Comparison of ENCODE assay signal across 9 mouse cellular contexts in the genomic region with DNA sequence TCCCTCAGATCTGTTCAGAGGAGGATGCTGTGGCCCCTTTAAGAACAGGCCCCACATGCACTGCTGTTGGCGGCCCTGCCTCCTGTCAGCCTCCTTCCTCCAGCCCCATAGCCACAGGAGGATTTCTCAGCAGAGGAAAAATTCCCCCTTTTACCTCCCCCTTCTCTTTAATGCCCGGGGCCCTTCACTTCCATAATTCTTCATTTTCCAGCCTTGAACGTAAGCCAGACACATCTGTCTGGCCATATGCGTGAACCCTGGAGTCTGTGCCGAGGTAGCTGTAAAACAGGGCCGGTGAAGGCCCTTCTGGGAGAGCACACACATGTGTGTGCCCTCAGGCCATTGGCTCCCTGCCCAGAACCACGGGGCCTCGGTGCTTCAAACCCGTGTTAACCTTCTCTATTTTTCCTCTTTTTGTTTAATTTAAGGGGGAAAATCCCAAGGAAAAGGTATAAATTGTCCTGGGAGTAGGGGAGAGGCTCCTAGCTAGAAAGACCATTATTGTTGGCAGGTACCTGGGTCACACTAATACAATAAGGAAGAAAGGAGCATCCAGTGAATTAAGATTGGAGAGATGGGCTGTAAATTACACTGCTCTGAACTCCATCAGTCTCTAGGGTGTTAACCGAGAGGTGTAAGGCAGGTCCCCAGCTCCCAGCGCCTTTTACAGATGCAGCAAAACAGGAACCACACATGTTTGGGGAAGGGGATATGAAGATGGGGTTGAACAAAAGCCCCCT. TPM values are rescaled to one million over a fixed set of nuclear protein-coding genes. Genes with fewer than 3 reads are reported as not detected.
DNase-seq lines count a peak whose midpoint lies in the region; ATAC-seq and TF ChIP-seq lines count a peak whose summit lies in the region.
"Had no signal": no experiment of that assay in that cellular context is flagged by ENCODE, and none has a peak within 500 bp of the region (broad histone marks: within the 10 kb centered on the region; RNA-seq: fewer than 3 reads in every experiment).

No protein-coding gene starts in this region.

- ATAC-seq in embryonic facial prominence, embryonic 11.5 days (replicated peaks; ENCODE audit: insufficient number of reproducible peaks, low FRiP score, low TSS enrichment, low read depth): peak; percentile 87
- ATAC-seq in hindbrain, embryonic 13.5 days (ENCODE audit: low FRiP score): peak; percentile 87
- ATAC-seq in megakaryocyte progenitor cell, adult 5-6 weeks (replicated peaks; ENCODE audit: poor library complexity): 0 out of 2 replicates have a peak, but pooled peaks have one; percentile 42

- WGBS in embryonic facial prominence, embryonic 11.5 days: 23% methylated on average over 11 of the region's 11 CpGs
- WGBS in hindbrain, embryonic 13.5 days: 40% methylated on average over 11 of the region's 11 CpGs
- WGBS in lung, adult 2 months: 34% methylated on average over 11 of the region's 11 CpGs

- H3K4me3 ChIP-seq in left cerebral cortex, adult 2 months: no peak overlapping the region
- no peak overlapping the region for H3K4me3 ChIP-seq in embryonic facial prominence, embryonic 11.5 days (ENCODE audit: low read depth, low read length)
- H3K4me3 ChIP-seq in hindbrain, embryonic 13.5 days: no peak overlapping the region
- H3K4me3 ChIP-seq in lung, adult 2 months (replicated peaks; ENCODE audit: extremely low read depth, low read depth, low read length): no peak overlapping the region
- H3K4me3 ChIP-seq: megakaryocyte, embryonic 14.5 days had no signal

- intact Hi-C loops in left cerebral cortex, adult 2 months (cut with DNase I): no loop called here

- peaks cover 16% of the 10 kb centered on the region for H3K4me1 ChIP-seq in embryonic facial prominence, embryonic 11.5 days (ENCODE audit: control insufficient read depth, insufficient read depth, low read length)
- peaks cover 18% of the 10 kb centered on the region for H3K4me1 ChIP-seq in hindbrain, embryonic 13.5 days (replicated peaks)
- H3K4me1 ChIP-seq in lung, adult 2 months (ENCODE audit: control insufficient read depth, insufficient read depth, low read length): peaks cover 2% of the 10 kb centered on the region; the same call in 1 of the 2 replicates

- no peak overlapping the region for H3K9ac ChIP-seq in embryonic facial prominence, embryonic 11.5 days (replicated peaks; ENCODE audit: low read length)
- peak overlapping the region; percentile 0; the same call in 1 of the 2 replicates for H3K9ac ChIP-seq in hindbrain, embryonic 13.5 days

- no peak for TF ChIP-seq POLR2A in lung, adult 2 months (IDR thresholded peaks at IDR 0.05; ENCODE audit: borderline replicate concordance, extremely low read depth, low read depth, low read length)

- no peak for TF ChIP-seq CTCF in left cerebral cortex, adult 2 months (IDR thresholded peaks at IDR 0.05)
- TF ChIP-seq CTCF in lung, adult 2 months (IDR thresholded peaks at IDR 0.05; ENCODE audit: insufficient read depth, low read length): no peak

- peak overlapping the region; percentile 62 for H3K27ac ChIP-seq in left cerebral cortex, adult 2 months
- peak overlapping the region; percentile 59 for H3K27ac ChIP-seq in embryonic facial prominence, embryonic 11.5 days (replicated peaks; ENCODE audit: low read depth, low read length)
- peak overlapping the region; percentile 75 for H3K27ac ChIP-seq in hindbrain, embryonic 13.5 days

- no peaks in the 10 kb centered on the region; the same call in 1 of the 2 replicates for H3K36me3 ChIP-seq in embryonic facial prominence, embryonic 11.5 days (replicated peaks; ENCODE audit: control insufficient read depth, insufficient read depth, low read depth, low read length)
- peaks cover 41% of the 10 kb centered on the region for H3K36me3 ChIP-seq in hindbrain, embryonic 13.5 days

- no peak for DNase-seq in left cerebral cortex, adult 2 months (ENCODE audit: extremely low spot score in 1 of 2, low spot score in 2 of 2)
- DNase-seq in left cerebral cortex, adult 11 months (ENCODE audit: low spot score): no peak
- peak; percentile 78 for DNase-seq in embryonic facial prominence, embryonic 11.5 days (ENCODE audit: low spot score)
- no peak for DNase-seq in thymus, postnatal 25 days
- DNase-seq in lung, adult 18-20 months: no peak
- no peak for DNase-seq in lung, adult 2 months

- no peak overlapping the region for H3K4me2 ChIP-seq in embryonic facial prominence, embryonic 11.5 days (ENCODE audit: low read depth, low read length)
- no peak overlapping the region for H3K4me2 ChIP-seq in hindbrain, embryonic 13.5 days

- no peaks in the 10 kb centered on the region for H3K27me3 ChIP-seq in embryonic facial prominence, embryonic 11.5 days (ENCODE audit: control insufficient read depth, insufficient read depth, low read length)
- no peaks in the 10 kb centered on the region for H3K27me3 ChIP-seq in hindbrain, embryonic 13.5 days
- H3K27me3 ChIP-seq: megakaryocyte, embryonic 14.5 days had no signal

- H3K9me3 ChIP-seq in embryonic facial prominence, embryonic 11.5 days (replicated peaks; ENCODE audit: control insufficient read depth, low read length): no peaks in the 10 kb centered on the region
- no peaks in the 10 kb centered on the region for H3K9me3 ChIP-seq in hindbrain, embryonic 13.5 days
- H3K9me3 ChIP-seq: megakaryocyte, embryonic 14.5 days had no signal

RNA-seq across cellular contexts. Expression of a gene that starts 22.0 kb away (rescaled TPM):
- 1 to 10 TPM; 3.3 to 3.9 TPM for total RNA-seq in left cerebral cortex, adult 2 months (2021)
- polyA plus RNA-seq in embryonic facial prominence, embryonic 11.5 days (2014; fragmentation: Nextera tagmentation; extraction: Ambion mirVana): 3.2 and 3.6 TPM in 2 replicates
- polyA plus RNA-seq in hindbrain, embryonic 13.5 days (2015; fragmentation: Nextera tagmentation; extraction: Ambion mirVana): 3.4 TPM in 2 replicates
- 0.02 TPM in 1 of 2 replicates, not detected in the other for total RNA-seq in megakaryocyte progenitor cell, adult 5-6 weeks (2015)
- not detected in 2 replicates for total RNA-seq in megakaryocyte progenitor cell, adult 5-6 weeks (2017)
- polyA plus RNA-seq in lung, adult 2 months (2012; rRNA removed): 21.4 and 33.8 TPM in 2 replicates

RNA-seq across cellular contexts. Expression of a gene that starts 31.4 kb away (rescaled TPM):
- 10 to 100 TPM; 12.1 to 12.7 TPM for total RNA-seq in left cerebral cortex, adult 2 months (2021)
- polyA plus RNA-seq in embryonic facial prominence, embryonic 11.5 days (2014; fragmentation: Nextera tagmentation; extraction: Ambion mirVana): 37.3 and 37.5 TPM in 2 replicates
- 17.0 and 18.2 TPM in 2 replicates for polyA plus RNA-seq in hindbrain, embryonic 13.5 days (2015; fragmentation: Nextera tagmentation; extraction: Ambion mirVana)
- 20.8 and 26.3 TPM in 2 replicates for total RNA-seq in megakaryocyte progenitor cell, adult 5-6 weeks (2015)
- 14.5 and 16.5 TPM in 2 replicates for total RNA-seq in megakaryocyte progenitor cell, adult 5-6 weeks (2017)
- 15.3 and 21.1 TPM in 2 replicates for polyA plus RNA-seq in lung, adult 2 months (2012; rRNA removed)

RNA-seq across cellular contexts. Expression of a gene that starts 43.8 kb away (rescaled TPM):
- 10 to 100 TPM; 27.9 to 28.9 TPM for total RNA-seq in left cerebral cortex, adult 2 months (2021)
- 20.0 and 23.2 TPM in 2 replicates for polyA plus RNA-seq in embryonic facial prominence, embryonic 11.5 days (2014; fragmentation: Nextera tagmentation; extraction: Ambion mirVana)
- 14.4 and 15.5 TPM in 2 replicates for polyA plus RNA-seq in hindbrain, embryonic 13.5 days (2015; fragmentation: Nextera tagmentation; extraction: Ambion mirVana)
- total RNA-seq in megakaryocyte progenitor cell, adult 5-6 weeks (2015): 3.3 and 7.4 TPM in 2 replicates
- total RNA-seq in megakaryocyte progenitor cell, adult 5-6 weeks (2017): 9.2 and 9.5 TPM in 2 replicates
- 21.0 and 25.7 TPM in 2 replicates for polyA plus RNA-seq in lung, adult 2 months (2012; rRNA removed)

RNA-seq across cellular contexts. Expression of a gene that starts 46.3 kb away (rescaled TPM):
- total RNA-seq in left cerebral cortex, adult 2 months (2021): 10 to 100 TPM; 89.0 to 99.0 TPM
- 2.0 and 2.6 TPM in 2 replicates for polyA plus RNA-seq in embryonic facial prominence, embryonic 11.5 days (2014; fragmentation: Nextera tagmentation; extraction: Ambion mirVana)
- 6.2 and 8.0 TPM in 2 replicates for polyA plus RNA-seq in hindbrain, embryonic 13.5 days (2015; fragmentation: Nextera tagmentation; extraction: Ambion mirVana)
- 0.49 and 1.1 TPM in 2 replicates for total RNA-seq in megakaryocyte progenitor cell, adult 5-6 weeks (2015)
- total RNA-seq in megakaryocyte progenitor cell, adult 5-6 weeks (2017): 0.20 and 0.42 TPM in 2 replicates
- polyA plus RNA-seq in lung, adult 2 months (2012; rRNA removed): 11.6 and 12.5 TPM in 2 replicates
